In the genomic region with DNA sequence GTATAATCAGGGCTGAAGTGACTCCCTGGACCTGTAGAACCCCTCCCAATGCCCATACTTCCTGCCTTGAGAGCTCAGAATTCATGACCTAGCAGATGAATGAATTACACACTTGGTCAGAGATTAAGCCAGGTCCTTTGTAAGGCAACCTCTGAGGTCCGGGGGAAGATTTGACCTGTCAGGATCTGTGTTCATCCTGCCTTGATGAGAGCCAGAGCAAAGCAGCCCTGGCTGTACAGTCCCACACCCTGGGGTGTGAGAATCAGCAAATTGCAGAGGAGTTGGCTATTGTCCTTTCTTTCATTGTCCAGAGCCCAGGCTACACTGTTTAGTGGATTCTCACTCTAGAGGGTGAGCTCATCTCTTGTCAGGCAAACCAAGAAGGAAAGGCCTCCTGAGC, we compare ENCODE assay signal across 33 mouse cellular contexts.
DNase-seq lines count a peak whose midpoint lies in the region; ATAC-seq lines count a peak whose summit lies in the region.
"Had no signal": no experiment of that assay in that cellular context is flagged by ENCODE, and none has a peak within 500 bp of the region (broad histone marks: within the 10 kb centered on the region; RNA-seq: fewer than 3 reads in every experiment).

No protein-coding gene starts in this region.

- 60% methylated on average over 1 of the region's 1 CpGs for WGBS in embryonic facial prominence, embryonic 14.5 days
- WGBS in embryonic facial prominence, embryonic 10.5 days: 37% methylated on average over 1 of the region's 1 CpGs
- 41% methylated on average over 1 of the region's 1 CpGs for WGBS in midbrain, embryonic 11.5 days
- 18% methylated on average over 1 of the region's 1 CpGs for WGBS in midbrain, embryonic 13.5 days

- H3K27me3 ChIP-seq in embryonic facial prominence, embryonic 14.5 days (replicated peaks; ENCODE audit: control insufficient read depth, insufficient read depth, low read length): peaks cover 7% of the 10 kb centered on the region
- H3K27me3 ChIP-seq in embryonic facial prominence, embryonic 10.5 days (replicated peaks; ENCODE audit: low read depth, poor library complexity, severe bottlenecking): peaks cover 90% of the 10 kb centered on the region
- H3K27me3 ChIP-seq in midbrain, embryonic 11.5 days (ENCODE audit: control insufficient read depth, insufficient read depth, low read length): peaks cover 28% of the 10 kb centered on the region
- peaks cover 55% of the 10 kb centered on the region; the same call in 1 of the 2 replicates for H3K27me3 ChIP-seq in midbrain, embryonic 13.5 days
- H3K27me3 ChIP-seq: embryonic facial prominence, embryonic 12.5 days; forebrain, embryonic 15.5 days; heart, embryonic 12.5 days; intestine, embryonic 15.5 days had no signal

- no peak overlapping the region for H3K9ac ChIP-seq in embryonic facial prominence, embryonic 14.5 days (ENCODE audit: low read depth, low read length)
- H3K9ac ChIP-seq in midbrain, embryonic 11.5 days (ENCODE audit: low read length): no peak overlapping the region
- H3K9ac ChIP-seq in midbrain, embryonic 13.5 days (replicated peaks): no peak overlapping the region
- H3K9ac ChIP-seq: embryonic facial prominence, embryonic 12.5 days; forebrain, embryonic 15.5 days; heart, embryonic 12.5 days; intestine, embryonic 15.5 days; limb, embryonic 15.5 days; liver, embryonic 13.5 days; neural tube, embryonic 12.5 days; stomach, embryonic 15.5 days had no signal

- H3K36me3 ChIP-seq in embryonic facial prominence, embryonic 14.5 days (ENCODE audit: control insufficient read depth, insufficient read depth, low read length): no peaks in the 10 kb centered on the region
- no peaks in the 10 kb centered on the region for H3K36me3 ChIP-seq in embryonic facial prominence, embryonic 10.5 days (replicated peaks)
- H3K36me3 ChIP-seq in midbrain, embryonic 11.5 days (ENCODE audit: control insufficient read depth, insufficient read depth, low read length): no peaks in the 10 kb centered on the region
- no peaks in the 10 kb centered on the region for H3K36me3 ChIP-seq in midbrain, embryonic 13.5 days
- H3K36me3 ChIP-seq: embryonic facial prominence, embryonic 12.5 days; forebrain, embryonic 10.5 days; forebrain, embryonic 15.5 days; heart, embryonic 12.5 days; intestine, embryonic 15.5 days; limb, embryonic 10.5 days; limb, embryonic 15.5 days; liver, embryonic 13.5 days; neural tube, embryonic 12.5 days; stomach, embryonic 15.5 days had no signal

- H3K4me3 ChIP-seq in embryonic facial prominence, embryonic 14.5 days (ENCODE audit: low read depth, low read length): no peak overlapping the region
- H3K4me3 ChIP-seq in embryonic facial prominence, embryonic 10.5 days: no peak overlapping the region
- no peak overlapping the region for H3K4me3 ChIP-seq in midbrain, embryonic 11.5 days (ENCODE audit: low read depth, low read length)
- no peak overlapping the region for H3K4me3 ChIP-seq in midbrain, embryonic 13.5 days (replicated peaks)
- H3K4me3 ChIP-seq: embryonic facial prominence, embryonic 12.5 days; forebrain, embryonic 10.5 days; forebrain, embryonic 15.5 days; gastrocnemius, adult 2 months; heart, adult 2 months; heart, embryonic 12.5 days; intestine, embryonic 15.5 days; limb, embryonic 10.5 days; limb, embryonic 15.5 days; liver, embryonic 13.5 days; myocyte; neural tube, embryonic 12.5 days; stomach, embryonic 15.5 days had no signal

- H3K27ac ChIP-seq in embryonic facial prominence, embryonic 14.5 days (replicated peaks; ENCODE audit: low read depth, low read length): no peak overlapping the region
- H3K27ac ChIP-seq in embryonic facial prominence, embryonic 10.5 days (replicated peaks): no peak overlapping the region
- H3K27ac ChIP-seq in midbrain, embryonic 11.5 days (ENCODE audit: low read depth, low read length): no peak overlapping the region
- no peak overlapping the region for H3K27ac ChIP-seq in midbrain, embryonic 13.5 days
- H3K27ac ChIP-seq: embryonic facial prominence, embryonic 12.5 days; forebrain, embryonic 10.5 days; forebrain, embryonic 15.5 days; gastrocnemius, adult 2 months; heart, adult 2 months; intestine, embryonic 15.5 days; limb, embryonic 10.5 days; limb, embryonic 15.5 days; liver, embryonic 13.5 days; neural tube, embryonic 12.5 days; stomach, embryonic 15.5 days had no signal

- no peaks in the 10 kb centered on the region for H3K4me1 ChIP-seq in embryonic facial prominence, embryonic 14.5 days (ENCODE audit: control insufficient read depth, insufficient read depth, low read length)
- H3K4me1 ChIP-seq in embryonic facial prominence, embryonic 10.5 days: no peaks in the 10 kb centered on the region
- no peaks in the 10 kb centered on the region for H3K4me1 ChIP-seq in midbrain, embryonic 11.5 days (ENCODE audit: control insufficient read depth, insufficient read depth, low read length)
- H3K4me1 ChIP-seq in midbrain, embryonic 13.5 days (replicated peaks): no peaks in the 10 kb centered on the region
- H3K4me1 ChIP-seq: embryonic facial prominence, embryonic 12.5 days; forebrain, embryonic 15.5 days; heart, embryonic 12.5 days; intestine, embryonic 15.5 days; limb, embryonic 10.5 days; limb, embryonic 15.5 days; liver, embryonic 13.5 days; neural tube, embryonic 12.5 days; stomach, embryonic 15.5 days had no signal

- H3K4me2 ChIP-seq in embryonic facial prominence, embryonic 14.5 days (ENCODE audit: low read depth, low read length): no peak overlapping the region
- no peak overlapping the region for H3K4me2 ChIP-seq in midbrain, embryonic 11.5 days
- no peak overlapping the region for H3K4me2 ChIP-seq in midbrain, embryonic 13.5 days (replicated peaks)
- H3K4me2 ChIP-seq: embryonic facial prominence, embryonic 12.5 days; forebrain, embryonic 15.5 days; heart, embryonic 12.5 days; intestine, embryonic 15.5 days; limb, embryonic 15.5 days; liver, embryonic 13.5 days; neural tube, embryonic 12.5 days; stomach, embryonic 15.5 days had no signal

- H3K9me3 ChIP-seq in embryonic facial prominence, embryonic 14.5 days (ENCODE audit: control insufficient read depth, low read length): no peaks in the 10 kb centered on the region
- no peaks in the 10 kb centered on the region for H3K9me3 ChIP-seq in embryonic facial prominence, embryonic 10.5 days
- H3K9me3 ChIP-seq in midbrain, embryonic 11.5 days (ENCODE audit: control insufficient read depth, low read length): no peaks in the 10 kb centered on the region
- H3K9me3 ChIP-seq in midbrain, embryonic 13.5 days: no peaks in the 10 kb centered on the region
- H3K9me3 ChIP-seq: embryonic facial prominence, embryonic 12.5 days; forebrain, embryonic 10.5 days; forebrain, embryonic 15.5 days; heart, embryonic 12.5 days; intestine, embryonic 15.5 days; limb, embryonic 10.5 days; limb, embryonic 15.5 days; liver, embryonic 13.5 days; neural tube, embryonic 12.5 days; stomach, embryonic 15.5 days had no signal

- peak; percentile 5 for DNase-seq in embryonic facial prominence, embryonic 14.5 days (ENCODE audit: low spot score)
- DNase-seq in embryonic facial prominence, embryonic 10.5 days (ENCODE audit: low spot score): no peak
- no peak for DNase-seq in midbrain, embryonic 11.5 days (ENCODE audit: low spot score, missing footprints)
- DNase-seq in retina, embryonic 14.5 days (ENCODE audit: low spot score): peak; percentile 73
- no peak for DNase-seq in adrenal gland, adult 18-20 months (ENCODE audit: low spot score in 2 of 2)
- no peak for DNase-seq in adrenal gland, postnatal 25 days
- DNase-seq: adrenal gland, adult 8-10 months; cerebellum, adult 9-10 months; gastrocnemius, adult 2 months; heart, adult 2 months; heart, postnatal 4 days; kidney, adult 2 months; kidney, postnatal 4 days; liver, embryonic 13.5 days; lung, adult 18-20 months; lung, postnatal 4 days; right cerebral cortex, postnatal 25 days; thymus, postnatal 14 days had no signal

- peak; percentile 22; the same call in 1 of the 2 replicates for ATAC-seq in embryonic facial prominence, embryonic 14.5 days (ENCODE audit: low read depth)
- ATAC-seq in midbrain, embryonic 11.5 days (ENCODE audit: low FRiP score): 0 out of 2 replicates have a peak, but pooled peaks have one; percentile 40
- no peak for ATAC-seq in midbrain, embryonic 13.5 days
- ATAC-seq: activated CD4-positive, CD25-positive, alpha-beta regulatory T cell, adult 4 months; forebrain, embryonic 15.5 days; hindbrain, embryonic 16.5 days; intestine, embryonic 15.5 days; lung, postnatal 0 days; midbrain, embryonic 16.5 days had no signal

Comparison
In these comparisons a context has a peak if more than half of its experiments do, and no peak if none do; other contexts are left out.
1. DNase-seq: peak in embryonic facial prominence, embryonic 14.5 days (single experiment) and retina, embryonic 14.5 days (single experiment); none in embryonic facial prominence, embryonic 10.5 days (single experiment), midbrain, embryonic 11.5 days (single experiment), adrenal gland, adult 18-20 months (0 of 2) and adrenal gland, postnatal 25 days (single experiment).